Mouse (Mus musculus): ENCODE data around the gene Gm21488.
"Not testable (repeated sequence)": the region's sequence is repeated elsewhere in the genome, so short reads cannot be mapped to it uniquely, and the experiment has no call there.

Gene Gm21488

DNA sequence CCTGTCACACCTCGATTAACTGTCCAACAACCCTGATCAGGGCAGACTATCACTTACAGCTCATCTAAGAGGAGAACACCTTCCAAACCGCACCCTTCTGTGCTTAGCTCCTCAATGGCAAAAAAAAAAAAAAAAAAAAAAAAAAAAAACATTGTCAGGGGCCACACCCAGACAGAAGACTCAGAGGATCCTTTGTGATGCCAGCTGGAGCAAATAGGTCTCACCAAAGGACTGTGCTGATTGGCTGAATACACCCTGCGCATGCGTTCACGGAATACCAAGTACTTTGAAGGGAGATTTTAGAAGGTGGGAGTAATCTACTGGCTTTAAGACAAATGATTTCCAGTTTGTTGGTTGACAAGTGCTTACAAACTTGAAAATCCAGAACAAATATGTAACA, at the start of gene Gm21488:
TSS of gene Gm21488 (minus strand) at position 101 of the 400 bp plus-strand sequence.
- DNase-seq (ENCODE audit: low spot score), result not testable (repeated sequence)
